Mouse (Mus musculus): ENCODE data around the gene Cela3a. TPM values are rescaled to one million over a fixed set of nuclear protein-coding genes. Genes with fewer than 3 reads are reported as not detected.

The Cela3a gene
- polyA plus RNA-seq (2015; fragmentation: Nextera tagmentation; extraction: Ambion mirVana), result 0.54 and 0.83 TPM in 2 replicates

DNA sequence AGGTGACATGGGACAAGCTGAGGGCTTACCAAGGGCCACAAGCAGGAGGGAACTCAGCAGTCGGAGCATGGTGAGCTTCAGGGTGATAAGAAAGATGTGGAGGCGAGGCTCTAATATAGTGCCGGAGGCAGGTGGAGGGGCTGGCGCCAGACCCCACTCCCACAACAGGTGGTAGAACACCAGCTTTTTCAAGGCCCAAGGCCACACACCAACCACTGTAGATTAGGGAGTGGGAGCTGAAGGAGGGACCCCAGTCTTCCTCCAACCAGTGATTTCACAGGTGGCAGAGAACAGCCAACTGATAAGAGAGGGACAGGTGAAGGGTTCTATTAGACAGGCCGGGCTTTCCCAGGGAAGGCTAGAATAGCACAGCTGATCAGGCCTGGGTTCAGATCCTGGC is at the start of gene Cela3a:
Gene Cela3a, minus strand, starts transcription at position 101 of the 400 bp plus-strand sequence.
- no peaks in the 10 kb centered on the region for H3K9me3 ChIP-seq (replicated peaks; ENCODE audit: control insufficient read depth, low read length)
- no peaks in the 10 kb centered on the region for H3K36me3 ChIP-seq (ENCODE audit: control insufficient read depth, insufficient read depth, low read length)
- ATAC-seq (ENCODE audit: insufficient read depth, low FRiP score), result no peak
- no peaks in the 10 kb centered on the region for H3K4me1 ChIP-seq (ENCODE audit: control insufficient read depth, insufficient read depth, low read length)
- 83% methylated on average over 5 of the region's 5 CpGs for WGBS
- H3K27ac ChIP-seq (ENCODE audit: low read length), result no peak within 1 kb of the TSS
- no peaks in the 10 kb centered on the region for H3K27me3 ChIP-seq (ENCODE audit: control insufficient read depth, insufficient read depth, low read length)
- no peak within 1 kb of the TSS for H3K9ac ChIP-seq (ENCODE audit: low read length)
- no peak within 1 kb of the TSS for H3K4me3 ChIP-seq (replicated peaks; ENCODE audit: low read length)
- H3K4me2 ChIP-seq (ENCODE audit: low read depth, low read length), result no peak within 1 kb of the TSS

- H3K4me1 ChIP-seq (ENCODE audit: control insufficient read depth, insufficient read depth, low read length), result peaks cover 9% of the 10 kb centered on the region; the same call in 1 of the 2 replicates
- H3K9me3 ChIP-seq (replicated peaks; ENCODE audit: control insufficient read depth, low read length), result no peaks in the 10 kb centered on the region
- no peak overlapping the region for H3K4me3 ChIP-seq (replicated peaks; ENCODE audit: low read length)
- no peak overlapping the region for H3K4me2 ChIP-seq (ENCODE audit: low read depth, low read length)
- no peaks in the 10 kb centered on the region for H3K27me3 ChIP-seq (ENCODE audit: control insufficient read depth, insufficient read depth, low read length)
- WGBS, result 54% methylated on average over 5 of the region's 5 CpGs
- no peak overlapping the region for H3K9ac ChIP-seq (ENCODE audit: low read length)
- ATAC-seq (ENCODE audit: insufficient read depth, low FRiP score), result no peak
- no peak overlapping the region for H3K27ac ChIP-seq (ENCODE audit: low read length)
- no peaks in the 10 kb centered on the region for H3K36me3 ChIP-seq (ENCODE audit: control insufficient read depth, insufficient read depth, low read length)
These were observed 49.3 kb upstream of the Cela3a start for GRCm38 (mm10) chr4:137458861-137459260.

GRCm38 (mm10) chr4:137458310-137458709 is 48.7 kb upstream of the Cela3a start:
- Histone ChIP-seq H3K4me3 (replicated peaks; ENCODE audit: low read length) (no peak overlapping the region), H3K27ac (ENCODE audit: low read length) (no peak overlapping the region), H3K4me2 (ENCODE audit: low read depth, low read length) (no peak overlapping the region), H3K9me3 (replicated peaks; ENCODE audit: control insufficient read depth, low read length) (no peaks in the 10 kb centered on the region), H3K9ac (ENCODE audit: low read length) (no peak overlapping the region), H3K4me1 (ENCODE audit: control insufficient read depth, insufficient read depth, low read length) (peaks cover 9% of the 10 kb centered on the region), H3K27me3 (ENCODE audit: control insufficient read depth, insufficient read depth, low read length) (no peaks in the 10 kb centered on the region), H3K36me3 (ENCODE audit: control insufficient read depth, insufficient read depth, low read length) (no peaks in the 10 kb centered on the region)
- WGBS, result 61% methylated on average over 9 of the region's 9 CpGs
- no peak for ATAC-seq (ENCODE audit: insufficient read depth, low FRiP score)

- peaks cover 12% of the 10 kb centered on the region for H3K4me1 ChIP-seq (ENCODE audit: control insufficient read depth, insufficient read depth, low read length)
- no peak overlapping the region for H3K4me3 ChIP-seq (replicated peaks; ENCODE audit: low read length)
- H3K36me3 ChIP-seq (ENCODE audit: control insufficient read depth, insufficient read depth, low read length), result no peaks in the 10 kb centered on the region
- no peaks in the 10 kb centered on the region for H3K9me3 ChIP-seq (replicated peaks; ENCODE audit: control insufficient read depth, low read length)
- no peak overlapping the region for H3K4me2 ChIP-seq (ENCODE audit: low read depth, low read length)
- 61% methylated on average over 4 of the region's 4 CpGs for WGBS
- no peak overlapping the region for H3K27ac ChIP-seq (ENCODE audit: low read length)
- H3K9ac ChIP-seq (ENCODE audit: low read length), result no peak overlapping the region
- ATAC-seq (ENCODE audit: insufficient read depth, low FRiP score), result no peak
- no peaks in the 10 kb centered on the region for H3K27me3 ChIP-seq (ENCODE audit: control insufficient read depth, insufficient read depth, low read length)
These were observed 47.7 kb upstream of the Cela3a start for GRCm38 (mm10) chr4:137457292-137457691.

GRCm38 (mm10) chr4:137456581-137456980 is 47.0 kb upstream of the Cela3a start:
- WGBS, result 84% methylated on average over 12 of the region's 12 CpGs
- Histone ChIP-seq H3K27ac (ENCODE audit: low read length) (no peak overlapping the region), H3K4me2 (ENCODE audit: low read depth, low read length) (no peak overlapping the region), H3K27me3 (ENCODE audit: control insufficient read depth, insufficient read depth, low read length) (no peaks in the 10 kb centered on the region), H3K36me3 (ENCODE audit: control insufficient read depth, insufficient read depth, low read length) (no peaks in the 10 kb centered on the region), H3K4me1 (ENCODE audit: control insufficient read depth, insufficient read depth, low read length) (peaks cover 7% of the 10 kb centered on the region; the same call in 1 of the 2 replicates), H3K4me3 (replicated peaks; ENCODE audit: low read length) (no peak overlapping the region), H3K9ac (ENCODE audit: low read length) (no peak overlapping the region), H3K9me3 (replicated peaks; ENCODE audit: control insufficient read depth, low read length) (no peaks in the 10 kb centered on the region)
- ATAC-seq (ENCODE audit: insufficient read depth, low FRiP score), result no peak

DNA sequence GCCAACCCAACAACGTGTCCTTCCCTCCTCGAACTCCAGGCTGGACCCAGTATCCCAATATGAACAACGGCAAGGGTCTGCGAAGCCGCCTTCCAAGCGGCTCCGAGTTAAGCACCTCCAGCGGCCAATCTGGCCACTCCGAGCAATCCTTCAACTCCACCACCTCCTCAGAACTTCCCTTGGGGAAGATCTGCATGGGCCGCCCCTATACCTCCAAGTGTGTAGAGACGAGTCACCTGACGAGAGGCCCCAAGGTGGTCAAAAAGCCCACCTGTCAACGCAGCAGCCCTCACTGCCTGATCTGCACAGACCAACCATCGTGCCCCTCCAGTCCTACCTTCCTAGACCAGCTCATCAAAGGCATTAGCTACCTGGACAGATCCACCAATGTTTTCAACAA is 45.0 kb upstream of the Cela3a start:
- Histone ChIP-seq H3K4me1 (ENCODE audit: control insufficient read depth, insufficient read depth, low read length) (peaks cover 7% of the 10 kb centered on the region; the same call in 1 of the 2 replicates), H3K27me3 (ENCODE audit: control insufficient read depth, insufficient read depth, low read length) (no peaks in the 10 kb centered on the region), H3K9me3 (replicated peaks; ENCODE audit: control insufficient read depth, low read length) (no peaks in the 10 kb centered on the region), H3K4me2 (ENCODE audit: low read depth, low read length) (no peak overlapping the region), H3K4me3 (replicated peaks; ENCODE audit: low read length) (no peak overlapping the region), H3K9ac (ENCODE audit: low read length) (no peak overlapping the region), H3K27ac (ENCODE audit: low read length) (no peak overlapping the region), H3K36me3 (ENCODE audit: control insufficient read depth, insufficient read depth, low read length) (no peaks in the 10 kb centered on the region)
- no peak for ATAC-seq (ENCODE audit: insufficient read depth, low FRiP score)
- 89% methylated on average over 14 of the region's 14 CpGs for WGBS

DNA sequence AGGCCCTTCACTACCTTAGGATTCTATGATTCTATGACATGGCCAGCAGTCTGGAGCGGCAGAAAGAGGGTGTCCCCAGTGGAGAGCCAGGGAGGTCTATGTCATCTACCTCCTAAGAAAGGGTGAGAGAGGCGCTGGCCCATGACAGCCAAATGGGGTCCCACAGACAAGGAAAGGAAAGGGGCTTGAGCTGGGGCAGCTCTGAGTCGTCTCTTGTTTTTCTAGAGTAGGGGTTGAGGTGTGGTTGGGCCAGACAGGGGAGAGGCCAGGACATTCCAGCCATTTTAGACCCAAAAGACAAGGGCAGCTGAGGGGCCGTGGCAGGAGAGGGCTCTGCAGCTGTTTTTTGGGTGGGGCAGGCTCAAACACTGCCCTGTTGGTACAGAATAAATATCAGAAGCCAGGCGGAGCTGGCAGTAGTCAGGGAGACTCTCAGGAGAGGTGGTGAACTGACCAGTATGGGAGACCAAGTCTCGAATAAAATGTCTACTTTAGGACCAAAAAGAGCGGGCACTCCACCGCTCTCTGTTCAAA is 43.7 kb upstream of the Cela3a start, which contains the start of gene 1700013G24Rik:
Gene 1700013G24Rik, plus strand, starts transcription at position 51 of the 534 bp plus-strand sequence.
- no peaks in the 10 kb centered on the region for H3K9me3 ChIP-seq (replicated peaks; ENCODE audit: control insufficient read depth, low read length)
- no peak for ATAC-seq (ENCODE audit: insufficient read depth, low FRiP score)
- H3K9ac ChIP-seq (ENCODE audit: low read length), result no peak within 1 kb of the TSS
- H3K4me3 ChIP-seq (replicated peaks; ENCODE audit: low read length), result no peak within 1 kb of the TSS
- no peaks in the 10 kb centered on the region for H3K36me3 ChIP-seq (ENCODE audit: control insufficient read depth, insufficient read depth, low read length)
- H3K4me2 ChIP-seq (ENCODE audit: low read depth, low read length), result no peak within 1 kb of the TSS
- 74% methylated on average over 8 of the region's 8 CpGs for WGBS
- peaks cover 14% of the 10 kb centered on the region for H3K4me1 ChIP-seq (ENCODE audit: control insufficient read depth, insufficient read depth, low read length)
- H3K27me3 ChIP-seq (ENCODE audit: control insufficient read depth, insufficient read depth, low read length), result no peaks in the 10 kb centered on the region
- no peak within 1 kb of the TSS for H3K27ac ChIP-seq (ENCODE audit: low read length)

DNA sequence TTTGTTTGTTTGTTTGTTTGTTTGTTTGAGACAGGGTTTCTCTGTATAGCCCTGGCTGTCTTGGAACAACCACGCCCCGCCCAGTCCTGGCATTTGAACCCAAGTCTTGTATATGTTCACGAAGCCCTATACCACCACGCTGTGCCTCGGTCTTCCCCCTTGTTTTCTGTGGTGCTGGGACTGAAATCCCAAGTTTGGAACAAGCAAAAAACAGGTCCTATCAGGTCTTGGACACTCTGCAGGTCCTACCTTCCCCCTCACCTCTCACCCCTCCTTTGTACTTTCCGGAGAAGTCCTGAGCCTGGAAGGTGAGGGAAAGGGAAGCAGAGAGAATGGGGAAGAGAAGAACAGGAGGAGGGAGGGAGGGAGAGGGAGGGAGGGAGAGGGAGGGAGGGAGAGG is 42.6 kb upstream of the Cela3a start:
- no peak overlapping the region for H3K9ac ChIP-seq (ENCODE audit: low read length)
- H3K36me3 ChIP-seq (ENCODE audit: control insufficient read depth, insufficient read depth, low read length), result no peaks in the 10 kb centered on the region
- H3K4me3 ChIP-seq (replicated peaks; ENCODE audit: low read length), result no peak overlapping the region
- no peak overlapping the region for H3K27ac ChIP-seq (ENCODE audit: low read length)
- H3K27me3 ChIP-seq (ENCODE audit: control insufficient read depth, insufficient read depth, low read length), result no peaks in the 10 kb centered on the region
- H3K4me2 ChIP-seq (ENCODE audit: low read depth, low read length), result no peak overlapping the region
- H3K9me3 ChIP-seq (replicated peaks; ENCODE audit: control insufficient read depth, low read length), result no peaks in the 10 kb centered on the region
- 87% methylated on average over 6 of the region's 6 CpGs for WGBS
- no peak for ATAC-seq (ENCODE audit: insufficient read depth, low FRiP score)
- H3K4me1 ChIP-seq (ENCODE audit: control insufficient read depth, insufficient read depth, low read length), result peaks cover 24% of the 10 kb centered on the region

- ATAC-seq (ENCODE audit: insufficient read depth, low FRiP score), result no peak
- no peaks in the 10 kb centered on the region for H3K36me3 ChIP-seq (ENCODE audit: control insufficient read depth, insufficient read depth, low read length)
- H3K27ac ChIP-seq (ENCODE audit: low read length), result peak overlapping the region; percentile 74
- no peak overlapping the region for H3K9ac ChIP-seq (ENCODE audit: low read length)
- no peak overlapping the region for H3K4me2 ChIP-seq (ENCODE audit: low read depth, low read length)
- H3K27me3 ChIP-seq (ENCODE audit: control insufficient read depth, insufficient read depth, low read length), result no peaks in the 10 kb centered on the region
- no peaks in the 10 kb centered on the region for H3K9me3 ChIP-seq (replicated peaks; ENCODE audit: control insufficient read depth, low read length)
- WGBS, result 70% methylated on average over 10 of the region's 10 CpGs
- H3K4me3 ChIP-seq (replicated peaks; ENCODE audit: low read length), result no peak overlapping the region
- H3K4me1 ChIP-seq (ENCODE audit: control insufficient read depth, insufficient read depth, low read length), result peaks cover 24% of the 10 kb centered on the region
These were observed 40.1 kb upstream of the Cela3a start for GRCm38 (mm10) chr4:137449715-137450114.
